Mouse (Mus musculus) fat pad, adult 2 months (tissue): ENCODE measurements around the gene Dctpp1.
"Not testable (repeated sequence)": the region's sequence is repeated elsewhere in the genome, so short reads cannot be mapped to it uniquely, and the experiment has no call there.

Experiments used
- DNase-seq: peaks from one replicate; pipeline ENCODE4 v3.0.0-alpha.2; 2011; ENCODE audit warnings: low read depth, low spot score; ENCODE audit errors: extremely low read depth

Gene Dctpp1

GRCm38 (mm10) chr7:127270666-127271065 lies 10.2 kb upstream of the Dctpp1 start:
- DNase-seq: no peak

DNA sequence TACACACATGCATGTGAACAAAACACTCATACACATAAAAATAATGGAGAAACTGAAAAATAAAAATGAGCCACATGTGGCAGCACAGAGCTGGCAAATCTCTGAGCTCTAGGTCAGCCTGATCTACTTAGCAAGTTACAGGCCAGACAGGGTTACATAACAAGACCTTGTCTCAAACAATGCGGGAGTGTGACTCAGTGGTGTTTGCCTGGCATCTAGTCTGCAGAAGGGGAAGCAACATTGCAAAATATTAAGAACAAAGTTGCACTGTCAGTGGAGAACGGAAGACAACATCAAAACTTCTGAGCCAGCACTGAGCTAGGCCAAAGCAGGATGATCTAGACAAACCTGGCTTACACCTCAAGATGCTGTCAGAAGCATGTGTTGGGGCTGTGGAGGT lies 9.7 kb upstream of the Dctpp1 start:
- DNase-seq: no peak

GRCm38 (mm10) chr7:127263526-127263925 lies 3.0 kb upstream of the Dctpp1 start:
- DNase-seq: no peak

- DNase-seq: no peak
These were observed 1.9 kb upstream of the Dctpp1 start for GRCm38 (mm10) chr7:127262218-127262961.

DNA sequence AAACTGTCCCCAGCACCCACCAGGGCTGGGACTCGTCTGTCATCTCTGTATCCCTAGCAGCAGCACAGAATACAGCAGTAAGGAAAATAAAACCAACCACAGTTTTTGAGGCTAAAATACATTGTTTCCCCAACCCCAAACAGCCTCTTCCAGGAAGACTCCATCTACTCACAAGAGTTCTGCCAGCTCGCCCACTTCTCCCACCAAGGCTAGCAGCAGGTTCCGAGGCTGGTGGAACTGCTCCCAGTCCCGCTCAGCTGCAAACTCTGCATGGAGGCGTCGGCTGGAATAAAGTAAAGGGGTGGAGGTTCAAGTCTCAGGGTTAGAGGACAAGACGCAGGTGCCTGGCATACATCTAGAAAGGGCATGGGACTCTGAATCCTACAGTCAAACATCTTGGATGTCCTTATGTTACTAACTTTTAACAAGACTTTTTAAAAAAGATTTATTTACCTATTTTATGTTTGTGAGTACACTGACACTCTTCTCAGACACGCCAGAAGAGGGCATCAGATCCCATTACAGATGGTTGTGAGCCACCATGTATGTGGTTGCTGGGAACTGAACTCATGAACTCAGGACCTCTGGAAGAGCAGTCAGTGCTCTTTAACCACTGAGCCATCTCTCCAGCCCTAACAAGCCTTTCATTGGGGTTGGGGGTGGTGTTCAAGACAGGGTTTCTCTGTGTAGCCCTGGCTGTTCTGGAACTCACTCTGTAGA lies 1.2 kb downstream of the Dctpp1 start:
- DNase-seq: no peak

GRCm38 (mm10) chr7:127256518-127256917 lies 4.0 kb downstream of the Dctpp1 start:
- DNase-seq: no peak

DNA sequence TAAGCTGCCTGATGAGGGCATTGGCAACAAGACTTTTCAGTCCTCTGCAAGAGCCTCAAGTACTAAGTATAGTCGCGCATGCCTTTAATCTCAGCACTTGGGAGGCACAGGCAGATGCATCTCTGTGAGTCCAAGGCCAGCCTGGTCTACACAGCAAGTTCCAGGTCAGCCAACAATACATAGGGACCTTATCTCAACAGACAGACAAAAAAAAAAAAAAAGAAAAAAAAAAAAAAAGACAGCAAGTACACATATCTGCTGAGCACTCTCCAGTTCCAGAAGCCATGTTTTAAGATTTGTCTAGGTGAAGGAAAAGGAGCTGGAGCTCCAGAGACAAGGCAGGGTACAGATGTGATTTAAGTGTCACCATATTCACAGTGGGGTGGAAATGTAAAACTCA lies 4.5 kb downstream of the Dctpp1 start:
- no peak for DNase-seq

GRCm38 (mm10) chr7:127255008-127255407 lies 5.5 kb downstream of the Dctpp1 start:
- no peak for DNase-seq

DNA sequence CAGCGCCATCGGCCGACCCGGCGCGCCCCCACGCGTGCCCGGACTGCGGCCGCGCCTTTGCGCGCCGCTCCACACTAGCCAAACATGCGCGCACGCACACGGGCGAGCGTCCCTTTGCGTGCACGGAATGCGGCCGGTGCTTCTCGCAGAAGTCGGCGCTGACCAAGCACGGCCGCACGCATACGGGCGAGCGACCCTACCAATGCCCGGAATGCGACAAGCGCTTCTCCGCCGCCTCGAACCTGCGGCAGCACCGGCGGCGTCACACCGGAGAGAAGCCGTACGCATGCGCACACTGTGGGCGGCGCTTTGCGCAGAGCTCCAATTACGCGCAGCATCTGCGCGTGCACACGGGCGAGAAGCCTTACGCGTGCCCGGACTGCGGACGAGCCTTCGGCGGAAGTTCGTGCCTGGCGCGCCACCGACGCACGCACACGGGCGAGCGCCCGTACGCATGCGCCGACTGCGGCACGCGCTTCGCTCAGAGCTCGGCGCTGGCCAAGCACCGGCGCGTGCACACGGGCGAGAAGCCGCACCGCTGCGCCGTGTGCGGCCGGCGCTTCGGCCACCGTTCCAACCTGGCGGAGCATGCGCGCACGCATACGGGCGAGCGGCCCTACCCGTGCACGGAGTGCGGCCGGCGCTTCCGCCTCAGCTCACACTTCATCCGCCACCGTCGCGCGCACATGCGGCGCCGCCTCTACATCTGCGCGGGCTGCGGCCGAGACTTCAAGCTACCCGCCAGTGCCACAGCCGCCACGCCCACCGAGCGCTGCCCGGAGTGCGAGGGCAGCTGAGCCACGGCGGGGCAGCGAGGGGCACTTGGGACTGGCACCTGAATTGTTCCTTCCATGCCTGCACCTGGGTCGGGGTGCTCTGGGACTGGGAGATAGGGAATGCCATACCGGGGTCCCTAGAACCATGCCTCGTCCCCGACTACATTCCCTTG lies 6.4 kb downstream of the Dctpp1 start:
- no peak for DNase-seq

GRCm38 (mm10) chr7:127253341-127253740 lies 7.2 kb downstream of the Dctpp1 start:
- DNase-seq: no peak

DNA sequence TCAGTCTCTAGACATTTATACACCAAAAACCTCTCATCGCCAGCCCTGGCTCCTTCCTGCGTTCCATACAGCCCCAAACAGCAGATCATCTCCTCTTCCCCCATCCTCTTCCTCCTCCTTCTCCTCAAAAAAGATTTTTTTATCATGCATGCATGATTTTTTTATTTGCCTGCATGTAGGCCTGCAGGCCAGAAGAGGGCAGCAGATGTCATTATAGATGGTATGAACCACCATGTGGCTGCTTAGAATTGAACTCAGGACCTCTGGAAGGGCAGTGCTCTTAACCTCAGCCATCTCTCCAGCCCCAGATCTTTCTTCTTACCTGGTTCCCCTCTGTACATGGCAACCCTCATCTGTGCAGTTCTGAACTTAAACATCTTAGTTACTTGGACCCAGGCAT lies 8.1 kb downstream of the Dctpp1 start:
- DNase-seq: no peak

- not testable (repeated sequence) for DNase-seq
These were observed 10.0 kb downstream of the Dctpp1 start for GRCm38 (mm10) chr7:127250511-127250910.

DNA sequence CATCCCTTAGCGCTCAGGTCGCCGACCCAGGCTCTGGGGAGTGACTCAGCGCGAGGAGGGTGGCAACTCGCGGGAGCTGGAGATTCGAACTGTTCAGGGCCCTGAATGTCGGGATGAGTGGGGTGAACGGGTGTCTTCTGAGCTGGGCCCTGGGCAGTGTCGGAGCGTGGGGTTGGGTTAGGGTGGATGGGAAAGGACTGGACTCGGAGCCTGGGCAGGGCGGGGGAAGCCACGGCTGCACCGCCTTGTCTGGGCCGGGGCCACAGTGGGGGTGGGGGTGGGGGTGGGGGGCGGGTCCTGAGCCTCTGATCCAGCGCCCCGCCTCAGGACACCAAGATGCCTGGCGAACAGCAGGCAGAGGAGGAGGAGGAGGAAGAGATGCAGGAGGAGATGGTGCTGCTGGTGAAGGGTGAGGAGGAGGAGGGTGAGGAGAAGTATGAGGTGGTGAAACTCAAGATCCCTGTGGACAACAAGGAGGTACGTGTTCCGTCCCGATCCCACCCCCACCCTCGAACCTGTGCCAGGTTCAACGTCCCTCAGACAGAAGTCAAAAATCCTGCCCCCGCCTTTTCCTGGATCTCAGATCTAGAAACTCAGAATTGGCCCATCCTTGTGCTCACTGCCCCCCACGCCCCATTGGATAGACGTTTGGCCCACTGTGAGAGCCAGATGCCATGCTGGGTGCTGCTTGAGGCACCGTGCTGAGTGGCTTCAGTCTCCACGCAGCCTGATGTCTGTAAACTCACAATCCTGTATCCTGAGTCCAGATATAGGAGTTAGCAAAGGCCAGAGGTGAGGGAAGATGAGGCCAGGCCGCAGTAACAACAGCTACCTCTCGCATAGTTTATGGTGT lies 15.6 kb downstream of the Dctpp1 start:
- no peak for DNase-seq

- no peak for DNase-seq
These were observed 16.4 kb downstream of the Dctpp1 start, which contains the start of gene Zfp771 for GRCm38 (mm10) chr7:127243870-127244657. Zfp771 (plus strand) TSS chr7:127244274.

DNA sequence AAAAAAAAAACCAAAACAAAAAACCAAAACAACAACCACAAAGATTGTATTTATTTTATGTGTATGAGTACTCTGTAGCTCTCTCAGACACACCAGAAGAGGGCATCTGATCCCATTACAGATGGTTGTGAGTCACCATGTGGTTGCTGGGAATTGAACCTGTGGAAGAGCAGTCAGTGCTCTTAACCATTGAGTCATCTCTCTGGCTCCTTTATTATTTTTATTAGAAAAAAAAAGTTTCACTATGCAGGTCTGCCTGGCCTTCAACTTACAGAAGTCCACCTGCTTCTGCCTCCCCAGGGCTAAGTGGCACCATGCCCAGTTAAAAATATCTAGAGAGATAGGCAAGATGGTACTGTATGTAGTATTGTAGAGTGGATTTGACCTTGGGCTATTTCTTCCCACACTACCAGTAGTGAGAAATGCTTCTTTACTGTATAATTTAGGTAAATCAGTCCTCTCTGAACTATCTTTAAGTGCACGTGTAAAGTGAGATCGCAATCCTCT lies 17.1 kb downstream of the Dctpp1 start:
- no peak for DNase-seq

GRCm38 (mm10) chr7:127234777-127235176 lies 25.7 kb downstream of the Dctpp1 start:
- DNase-seq: no peak

GRCm38 (mm10) chr7:127233765-127234164 lies 26.7 kb downstream of the Dctpp1 start:
- no peak for DNase-seq

GRCm38 (mm10) chr7:127233368-127233749 lies 27.1 kb downstream of the Dctpp1 start:
- DNase-seq: no peak

- no peak for DNase-seq
These were observed 27.7 kb downstream of the Dctpp1 start, which contains the start of the genes Zfp553 and Sept1 for GRCm38 (mm10) chr7:127232622-127233367. Zfp553 (plus strand) TSS chr7:127233061. Sept1 (minus strand) TSS chr7:127233130.
